Mouse (Mus musculus): ENCODE measurements at regions not wholly inside any gene's neighbourhood (a gene's known extent, or its start where the extent isn't known, plus 50 kb on each side); places are given as distances from the start of the nearest gene placed in this dataset.

DNA sequence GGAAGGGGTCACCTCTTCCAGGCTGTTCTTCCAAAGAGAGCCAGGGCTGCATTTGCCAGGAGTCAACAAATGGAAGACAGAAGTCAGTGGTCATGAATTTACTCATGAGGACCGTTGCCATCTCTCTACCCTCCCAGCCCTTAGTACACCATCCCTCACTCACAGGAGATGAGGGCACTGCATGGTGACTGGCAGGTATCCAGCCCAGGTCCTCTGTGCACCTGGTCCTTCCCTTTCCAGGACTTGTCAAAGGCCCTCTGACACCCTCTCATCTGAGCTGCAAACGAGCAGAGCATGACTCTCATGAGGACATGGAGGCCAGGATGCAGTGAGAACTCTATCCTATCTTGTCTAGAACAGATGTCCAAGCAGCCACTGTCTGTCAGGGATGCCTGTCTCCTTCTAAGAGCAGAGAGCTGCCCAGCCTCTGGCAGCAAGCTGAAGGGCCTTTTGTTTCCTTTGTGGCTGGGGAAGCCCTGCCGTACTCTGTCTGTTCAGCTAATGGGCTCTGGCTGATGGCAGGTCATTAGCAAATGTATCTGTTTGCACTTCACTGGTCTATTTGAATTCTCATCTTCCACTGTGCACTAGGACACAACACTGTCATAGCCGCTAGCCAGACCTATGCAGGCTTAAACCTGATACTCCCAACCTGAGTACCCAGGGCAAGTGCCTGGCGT, 50.6 kb upstream of the Neurl1b start:
- Histone ChIP-seq H3K79me2 (ENCODE audit: control insufficient read depth, insufficient read depth) (no peaks in the 10 kb centered on the region), H3ac (ENCODE audit: control insufficient read depth, insufficient read length, low read depth) (no peak overlapping the region), H3K79me3 (ENCODE audit: low read depth) (no peaks in the 10 kb centered on the region), H3K36me3 (ENCODE audit: control insufficient read depth, insufficient read depth) (no peaks in the 10 kb centered on the region), H3K4me3 (ENCODE audit: insufficient read depth, poor library complexity, severe bottlenecking) (no peak overlapping the region), H3K27me3 (ENCODE audit: control insufficient read depth, insufficient read depth, insufficient read length) (peaks cover 66% of the 10 kb centered on the region)
- TF ChIP-seq MAX (IDR thresholded peaks at IDR 0.05): no peak
